Mouse (Mus musculus) cerebellum, adult (tissue): Measurements from ENCODE around the gene Acadm.
A peak's percentile ranks its signal among the peaks of the same experiment; 100 is the strongest.

Experiments used
- ATAC-seq: cut with Nextera tagmentation; 2 replicates; pipeline ENCODE4 v1.9.2; 2017; ENCODE audit warnings: mild to moderate bottlenecking, moderate library complexity, mixed read lengths; ENCODE audit not compliant: insufficient number of reproducible peaks, low FRiP score, low TSS enrichment

The Acadm gene

GRCm38 (mm10) chr3:153905251-153906135 lies 38.9 kb downstream of the Acadm start:
- ATAC-seq, result no peak

GRCm38 (mm10) chr3:153904586-153904985 lies 39.8 kb downstream of the Acadm start:
- peak; percentile 64; the same call in 1 of the 2 replicates for ATAC-seq

- ATAC-seq, result no peak
Measured at GRCm38 (mm10) chr3:153902595-153902994, 41.8 kb downstream of the Acadm start.

- ATAC-seq, result no peak
Measured at GRCm38 (mm10) chr3:153901904-153902303, 42.5 kb downstream of the Acadm start.

- ATAC-seq, result no peak
Measured at GRCm38 (mm10) chr3:153897216-153897615, 47.2 kb downstream of the Acadm start.

GRCm38 (mm10) chr3:153895454-153895853 lies 49.0 kb downstream of the Acadm start:
- no peak for ATAC-seq

GRCm38 (mm10) chr3:153889188-153889781 lies 55.1 kb downstream of the Acadm start:
- no peak for ATAC-seq

- ATAC-seq, result no peak
Measured at GRCm38 (mm10) chr3:153888141-153888540, 56.3 kb downstream of the Acadm start.

- ATAC-seq, result no peak
Measured at GRCm38 (mm10) chr3:153886296-153886695, 58.1 kb downstream of the Acadm start.
